Mouse (Mus musculus): Measurements from ENCODE around the gene Golt1a. TPM values are rescaled to one million over a fixed set of nuclear protein-coding genes. Genes with fewer than 3 reads are reported as not detected.

Gene Golt1a
- polyA plus RNA-seq, 1 experiment from 2014 or later = not detected

DNA sequence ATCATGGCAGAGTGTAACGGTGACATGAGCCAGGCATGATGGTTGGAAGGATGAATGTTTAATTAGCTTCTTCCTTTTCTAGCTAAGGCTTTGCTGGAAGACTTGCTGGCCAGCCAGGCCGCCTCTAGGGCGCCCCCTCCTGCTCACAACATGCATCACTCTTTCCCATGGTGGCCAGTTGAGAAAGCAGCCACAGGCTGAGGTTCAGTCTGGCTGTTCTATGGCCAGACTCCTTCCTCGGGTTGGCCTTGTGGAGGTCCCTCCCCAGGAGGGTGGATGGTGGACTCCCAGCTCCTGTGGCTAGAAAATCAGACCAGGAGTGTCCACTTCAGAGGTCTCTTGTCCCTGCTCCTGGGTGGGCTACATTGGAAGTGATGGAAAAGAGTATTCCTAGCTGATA, 2.8 kb upstream of the Golt1a start:
- no peaks in the 10 kb centered on the region for H3K9me3 ChIP-seq (replicated peaks)
- no peak overlapping the region for H3K4me3 ChIP-seq
- ATAC-seq (ENCODE audit: insufficient number of reproducible peaks, low FRiP score) = no peak
- no peaks in the 10 kb centered on the region for H3K36me3 ChIP-seq
- H3K4me2 ChIP-seq = no peak overlapping the region
- no peaks in the 10 kb centered on the region for H3K27me3 ChIP-seq (replicated peaks)
- H3K4me1 ChIP-seq (replicated peaks) = peaks cover 24% of the 10 kb centered on the region
- WGBS = 17% methylated on average over 4 of the region's 4 CpGs
- no peak overlapping the region for H3K9ac ChIP-seq
- H3K27ac ChIP-seq (ENCODE audit: poor library complexity, severe bottlenecking) = no peak overlapping the region

DNA sequence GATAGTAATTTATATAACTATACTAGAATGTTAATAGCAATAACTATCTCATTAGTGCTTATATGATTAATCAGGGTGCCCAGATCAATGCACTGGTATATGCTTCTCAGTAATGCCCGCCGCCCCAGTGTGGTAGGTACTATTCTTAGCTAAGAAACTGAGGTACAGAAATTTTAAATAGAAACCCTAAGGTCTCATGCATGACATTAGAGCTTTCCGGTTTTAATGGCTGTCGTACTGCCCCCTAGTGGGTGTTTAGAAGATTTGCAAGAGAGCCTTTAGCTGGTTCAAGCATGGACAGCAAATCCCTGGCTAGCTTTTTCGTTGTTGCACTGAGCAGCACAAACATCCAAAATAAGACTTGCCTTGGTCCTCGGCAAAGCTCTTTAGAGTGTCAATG, 2.3 kb upstream of the Golt1a start:
- Histone ChIP-seq H3K9ac (no peak overlapping the region), H3K27me3 (replicated peaks) (no peaks in the 10 kb centered on the region), H3K9me3 (replicated peaks) (no peaks in the 10 kb centered on the region), H3K27ac (ENCODE audit: poor library complexity, severe bottlenecking) (no peak overlapping the region), H3K36me3 (no peaks in the 10 kb centered on the region), H3K4me1 (replicated peaks) (peaks cover 24% of the 10 kb centered on the region), H3K4me2 (no peak overlapping the region), H3K4me3 (no peak overlapping the region)
- ATAC-seq (ENCODE audit: insufficient number of reproducible peaks, low FRiP score) = no peak
- 12% methylated on average over 6 of the region's 6 CpGs for WGBS

DNA sequence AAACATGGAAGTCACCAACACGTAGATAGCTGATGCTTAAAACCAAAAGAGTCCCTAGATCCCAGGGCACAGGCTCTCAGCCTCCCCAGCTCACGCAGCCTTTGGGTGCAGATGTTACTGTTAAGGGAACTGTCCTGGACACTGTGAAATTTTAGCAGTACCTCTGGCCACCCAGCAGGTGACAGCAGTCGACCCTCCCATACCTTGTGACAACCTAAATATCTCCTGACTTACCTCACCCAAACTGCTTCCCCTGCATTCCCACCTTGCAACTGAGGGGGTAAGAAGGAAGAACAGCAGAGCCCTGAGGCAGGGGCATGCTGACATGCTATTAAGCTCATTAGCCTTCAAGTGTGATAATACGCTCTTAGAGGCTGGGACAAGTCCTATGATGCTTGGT, 1.6 kb downstream of the Golt1a start:
- Histone ChIP-seq H3K9me3 (replicated peaks) (no peaks in the 10 kb centered on the region), H3K27me3 (replicated peaks) (no peaks in the 10 kb centered on the region), H3K27ac (ENCODE audit: poor library complexity, severe bottlenecking) (no peak overlapping the region), H3K4me2 (no peak overlapping the region), H3K4me3 (no peak overlapping the region), H3K4me1 (replicated peaks) (peaks cover 18% of the 10 kb centered on the region), H3K36me3 (no peaks in the 10 kb centered on the region), H3K9ac (no peak overlapping the region)
- ATAC-seq (ENCODE audit: insufficient number of reproducible peaks, low FRiP score) = no peak
- WGBS = 57% methylated on average over 4 of the region's 4 CpGs

DNA sequence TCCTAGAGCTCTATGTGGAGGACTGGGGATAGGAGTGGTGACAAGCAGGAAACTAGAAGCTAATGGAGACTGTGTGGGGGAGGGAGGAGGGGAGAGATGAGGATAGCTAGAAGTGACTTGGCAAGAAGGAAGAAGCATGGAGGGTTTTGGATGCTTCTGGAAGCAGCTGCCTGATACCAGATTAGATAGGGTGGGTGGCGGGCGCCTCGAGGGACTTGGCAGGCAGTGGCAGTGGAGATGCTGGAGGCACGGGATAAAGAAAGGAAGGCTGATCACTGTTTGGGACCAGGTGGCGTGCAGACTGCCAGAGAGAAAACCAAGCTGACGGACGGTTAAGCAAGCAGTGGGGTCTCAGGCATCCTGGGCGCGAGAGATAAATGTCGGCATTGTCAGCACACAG, 2.3 kb downstream of the Golt1a start:
- Histone ChIP-seq H3K9ac (peak overlapping the region; percentile 11; the same call in 1 of the 2 replicates), H3K27me3 (replicated peaks) (no peaks in the 10 kb centered on the region), H3K4me3 (no peak overlapping the region), H3K4me1 (replicated peaks) (peaks cover 16% of the 10 kb centered on the region), H3K27ac (ENCODE audit: poor library complexity, severe bottlenecking) (no peak overlapping the region), H3K9me3 (replicated peaks) (no peaks in the 10 kb centered on the region), H3K36me3 (no peaks in the 10 kb centered on the region), H3K4me2 (peak overlapping the region; percentile 39)
- 7% methylated on average over 10 of the region's 10 CpGs for WGBS
- ATAC-seq (ENCODE audit: insufficient number of reproducible peaks, low FRiP score) = no peak

DNA sequence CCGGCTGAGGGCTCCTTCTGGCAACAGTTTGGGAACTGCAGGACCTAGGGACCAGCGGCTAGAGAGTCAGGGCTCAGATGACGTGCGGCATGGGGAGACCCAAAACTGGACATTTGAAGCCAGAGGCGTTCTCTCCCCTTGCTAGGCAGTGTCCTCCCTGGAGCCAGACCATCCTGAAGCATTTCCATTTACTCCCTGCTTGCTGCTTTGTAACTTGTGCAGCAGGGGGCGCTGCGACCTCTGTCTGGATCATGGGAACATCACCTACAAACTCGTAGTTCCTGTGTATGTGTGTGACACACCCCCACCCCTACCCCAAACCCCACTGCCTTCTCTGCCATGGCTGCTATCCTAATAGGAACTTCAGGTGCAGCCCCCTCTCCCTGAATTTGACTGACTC, 4.8 kb downstream of the Golt1a start:
- Histone ChIP-seq H3K4me1 (replicated peaks) (peaks cover 15% of the 10 kb centered on the region), H3K4me2 (no peak overlapping the region), H3K4me3 (no peak overlapping the region), H3K9ac (no peak overlapping the region), H3K9me3 (replicated peaks) (no peaks in the 10 kb centered on the region; the same call in 1 of the 2 replicates), H3K27ac (ENCODE audit: poor library complexity, severe bottlenecking) (no peak overlapping the region), H3K27me3 (replicated peaks) (no peaks in the 10 kb centered on the region), H3K36me3 (no peaks in the 10 kb centered on the region)
- ATAC-seq (ENCODE audit: insufficient number of reproducible peaks, low FRiP score) = no peak
- 22% methylated on average over 8 of the region's 8 CpGs for WGBS

DNA sequence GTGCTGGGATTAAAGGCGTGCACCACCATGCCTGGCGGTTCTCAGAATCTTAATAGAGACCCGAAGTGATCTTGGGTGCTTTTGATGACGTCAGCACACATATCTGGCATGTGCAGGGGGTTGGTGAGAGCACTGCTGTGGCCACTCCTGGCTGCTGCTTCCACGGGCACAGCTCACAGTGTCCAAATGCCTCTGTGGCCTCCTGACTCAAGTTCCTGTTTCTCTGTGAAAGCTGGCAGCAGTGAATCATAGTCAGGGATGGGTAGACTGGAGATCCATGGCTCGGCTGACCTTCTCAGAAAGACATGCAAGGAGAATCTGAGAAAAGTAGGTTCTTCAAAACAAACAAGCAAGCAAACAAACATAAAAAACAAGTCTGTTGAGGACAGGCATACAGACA, 6.2 kb downstream of the Golt1a start:
- Histone ChIP-seq H3K4me1 (replicated peaks) (peaks cover 15% of the 10 kb centered on the region), H3K27ac (ENCODE audit: poor library complexity, severe bottlenecking) (no peak overlapping the region), H3K9me3 (replicated peaks) (no peaks in the 10 kb centered on the region; the same call in 1 of the 2 replicates), H3K9ac (no peak overlapping the region), H3K36me3 (no peaks in the 10 kb centered on the region), H3K4me3 (no peak overlapping the region), H3K27me3 (replicated peaks) (no peaks in the 10 kb centered on the region), H3K4me2 (no peak overlapping the region)
- no peak for ATAC-seq (ENCODE audit: insufficient number of reproducible peaks, low FRiP score)
- WGBS = 71% methylated on average over 6 of the region's 6 CpGs

DNA sequence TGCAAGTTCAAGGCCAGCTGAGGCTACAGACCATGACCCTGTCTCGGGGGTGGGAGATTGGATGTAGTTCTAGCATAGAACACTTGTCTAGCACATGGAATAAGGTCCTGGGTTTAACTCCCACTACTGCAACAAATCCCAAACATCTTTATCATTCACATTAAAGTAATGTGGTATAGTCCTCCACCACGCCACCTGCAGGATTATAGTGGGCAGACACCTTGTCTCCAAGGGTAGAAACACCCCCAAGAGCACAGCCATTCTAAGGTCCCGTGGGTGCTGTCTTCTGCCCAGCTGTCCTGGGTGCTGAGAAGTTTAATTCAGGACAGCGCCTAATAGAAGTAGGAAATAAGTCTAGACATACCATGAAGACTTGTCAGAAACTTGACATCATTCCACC, 7.0 kb downstream of the Golt1a start:
- Histone ChIP-seq H3K27me3 (replicated peaks) (no peaks in the 10 kb centered on the region), H3K36me3 (no peaks in the 10 kb centered on the region), H3K4me3 (no peak overlapping the region), H3K4me1 (replicated peaks) (peaks cover 13% of the 10 kb centered on the region), H3K9me3 (replicated peaks) (no peaks in the 10 kb centered on the region; the same call in 1 of the 2 replicates), H3K27ac (ENCODE audit: poor library complexity, severe bottlenecking) (no peak overlapping the region), H3K4me2 (no peak overlapping the region), H3K9ac (no peak overlapping the region)
- 76% methylated on average over 4 of the region's 4 CpGs for WGBS
- no peak for ATAC-seq (ENCODE audit: insufficient number of reproducible peaks, low FRiP score)

DNA sequence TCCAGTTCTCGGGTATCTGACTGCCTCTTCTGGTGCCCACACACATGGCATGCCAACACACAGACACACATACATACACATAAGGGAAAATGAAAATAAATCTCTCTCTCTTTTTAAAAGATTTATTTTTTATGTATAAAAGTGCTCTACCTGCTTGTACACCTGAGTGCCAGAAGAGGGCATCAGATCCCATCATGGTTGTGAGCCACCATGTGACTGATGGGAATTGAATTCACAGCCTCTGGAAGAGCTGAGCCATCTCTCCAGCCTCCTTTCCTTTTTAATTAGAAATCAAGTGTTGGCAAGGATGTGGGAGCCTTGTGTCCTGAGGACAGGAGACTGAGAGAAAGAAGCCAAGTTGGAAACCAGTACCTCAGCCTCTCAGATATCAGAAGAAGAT, 7.5 kb downstream of the Golt1a start:
- Histone ChIP-seq H3K4me2 (no peak overlapping the region), H3K27ac (ENCODE audit: poor library complexity, severe bottlenecking) (no peak overlapping the region), H3K9me3 (replicated peaks) (no peaks in the 10 kb centered on the region; the same call in 1 of the 2 replicates), H3K36me3 (no peaks in the 10 kb centered on the region), H3K27me3 (replicated peaks) (no peaks in the 10 kb centered on the region), H3K9ac (no peak overlapping the region), H3K4me3 (no peak overlapping the region), H3K4me1 (replicated peaks) (peaks cover 8% of the 10 kb centered on the region)
- no peak for ATAC-seq (ENCODE audit: insufficient number of reproducible peaks, low FRiP score)
- 76% methylated on average over 1 of the region's 1 CpGs for WGBS

DNA sequence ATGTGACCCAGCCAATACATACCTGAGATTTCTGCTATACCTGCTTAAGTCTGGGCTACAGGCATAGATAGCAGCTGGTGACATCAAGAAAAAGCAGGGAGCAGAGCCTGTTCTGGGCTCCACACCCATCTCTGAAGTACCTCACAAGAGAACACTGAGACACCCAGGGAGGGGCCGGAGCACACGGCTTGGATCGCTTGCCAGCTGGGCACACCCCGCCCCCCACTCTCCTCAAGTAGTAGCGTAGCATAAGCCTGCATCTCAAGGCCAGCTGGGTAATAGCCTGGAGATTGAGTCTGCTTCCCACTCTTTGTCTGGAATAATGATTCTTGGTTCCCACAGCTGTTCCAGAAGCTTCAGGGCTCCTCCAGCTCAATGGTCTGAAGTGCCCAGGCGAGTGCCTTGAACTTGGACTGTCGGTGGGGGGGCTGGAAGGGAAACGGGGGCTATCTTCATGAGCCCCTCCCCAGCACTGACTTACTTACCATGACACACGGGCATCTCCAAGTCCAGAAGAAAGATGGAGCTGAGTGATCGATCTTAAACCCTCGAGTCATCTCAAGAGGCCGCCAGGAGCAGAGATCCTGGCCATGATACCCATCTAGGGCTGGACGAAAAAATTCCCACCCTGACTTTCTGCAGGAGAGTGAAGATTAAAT, 11.8 kb downstream of the Golt1a start, which contains the start of gene Kiss1:
Gene Kiss1, plus strand, starts transcription at position 609 of the 659 bp plus-strand sequence.
- ATAC-seq (ENCODE audit: insufficient number of reproducible peaks, low FRiP score) = no peak
- Histone ChIP-seq H3K9me3 (replicated peaks) (no peaks in the 10 kb centered on the region; the same call in 1 of the 2 replicates), H3K9ac (no peak within 1 kb of the TSS), H3K27ac (ENCODE audit: poor library complexity, severe bottlenecking) (no peak within 1 kb of the TSS), H3K36me3 (no peaks in the 10 kb centered on the region), H3K4me1 (replicated peaks) (no peaks in the 10 kb centered on the region), H3K27me3 (replicated peaks) (peaks cover 4% of the 10 kb centered on the region; the same call in 1 of the 2 replicates), H3K4me3 (no peak within 1 kb of the TSS), H3K4me2 (no peak within 1 kb of the TSS)
- WGBS = 79% methylated on average over 13 of the region's 13 CpGs

DNA sequence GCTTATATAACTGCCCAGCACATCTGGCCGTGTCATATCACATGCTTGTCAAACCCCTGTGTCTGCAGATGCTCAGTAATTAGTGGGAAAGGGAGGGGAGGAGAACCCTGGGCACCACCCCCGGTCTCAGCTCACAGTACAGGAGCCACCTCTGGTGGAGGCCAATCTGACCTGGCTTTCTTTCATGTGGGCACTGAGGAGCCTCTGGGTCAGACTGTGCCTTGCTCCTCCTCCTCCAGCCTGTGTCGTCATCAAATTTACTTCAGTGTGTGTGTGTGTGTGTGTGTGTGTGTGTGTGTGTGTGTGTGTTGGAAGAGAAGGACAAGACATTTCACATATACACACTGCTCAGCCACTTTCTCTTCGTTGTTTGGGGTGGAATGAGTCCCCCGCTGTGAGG, 13.7 kb downstream of the Golt1a start:
- Histone ChIP-seq H3K4me1 (replicated peaks) (no peaks in the 10 kb centered on the region), H3K27me3 (replicated peaks) (peaks cover 19% of the 10 kb centered on the region), H3K9ac (no peak overlapping the region), H3K27ac (ENCODE audit: poor library complexity, severe bottlenecking) (no peak overlapping the region), H3K36me3 (no peaks in the 10 kb centered on the region), H3K4me3 (no peak overlapping the region), H3K9me3 (replicated peaks) (no peaks in the 10 kb centered on the region; the same call in 1 of the 2 replicates), H3K4me2 (no peak overlapping the region)
- no peak for ATAC-seq (ENCODE audit: insufficient number of reproducible peaks, low FRiP score)
- WGBS = 38% methylated on average over 5 of the region's 5 CpGs

DNA sequence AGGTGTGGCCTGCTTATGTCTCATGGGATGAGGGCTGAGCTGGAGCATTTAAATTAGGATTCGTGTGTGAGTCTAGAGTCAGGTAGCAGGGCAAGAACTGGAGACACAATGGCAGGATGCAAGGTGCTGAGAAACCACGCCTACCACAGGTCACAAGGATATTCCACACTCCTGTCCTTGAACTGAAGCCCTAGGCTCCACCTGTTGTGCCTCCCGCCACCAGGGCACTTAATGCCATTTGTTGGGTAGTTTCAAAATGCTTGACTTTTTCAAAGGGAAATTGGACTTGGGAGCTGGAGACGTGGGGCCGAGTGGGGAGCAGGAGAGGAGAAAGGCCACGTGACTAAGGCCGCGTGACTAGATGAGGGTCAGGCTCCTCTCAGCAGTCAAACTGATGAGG, 16.4 kb downstream of the Golt1a start:
- 73% methylated on average over 8 of the region's 8 CpGs for WGBS
- no peak overlapping the region for H3K27ac ChIP-seq (ENCODE audit: poor library complexity, severe bottlenecking)
- ATAC-seq (ENCODE audit: insufficient number of reproducible peaks, low FRiP score) = no peak
- H3K4me2 ChIP-seq = no peak overlapping the region
- no peaks in the 10 kb centered on the region for H3K36me3 ChIP-seq
- H3K4me1 ChIP-seq (replicated peaks) = peaks cover 9% of the 10 kb centered on the region; the same call in 1 of the 2 replicates
- H3K9ac ChIP-seq = no peak overlapping the region
- no peaks in the 10 kb centered on the region for H3K9me3 ChIP-seq (replicated peaks)
- peaks cover 42% of the 10 kb centered on the region for H3K27me3 ChIP-seq (replicated peaks)
- no peak overlapping the region for H3K4me3 ChIP-seq

DNA sequence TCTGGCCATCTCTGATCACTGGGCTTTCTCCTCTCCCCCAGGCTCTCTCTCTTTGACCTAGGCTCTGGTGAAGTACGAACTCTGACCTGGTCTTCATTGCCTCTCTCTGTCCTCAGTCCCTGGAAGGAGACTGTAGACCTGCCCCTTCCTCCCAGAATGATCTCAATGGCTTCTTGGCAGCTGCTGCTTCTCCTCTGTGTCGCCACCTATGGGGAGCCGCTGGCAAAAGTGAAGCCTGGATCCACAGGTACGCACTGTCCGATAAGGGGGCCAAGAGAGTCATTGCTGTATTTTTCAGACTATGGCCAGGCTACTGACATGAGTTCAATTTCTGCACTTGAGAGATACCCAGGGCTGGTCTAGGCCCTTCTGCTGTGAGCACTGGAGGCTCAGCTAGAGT, 17.5 kb downstream of the Golt1a start:
- Histone ChIP-seq H3K4me1 (replicated peaks) (peaks cover 9% of the 10 kb centered on the region; the same call in 1 of the 2 replicates), H3K27me3 (replicated peaks) (peaks cover 54% of the 10 kb centered on the region), H3K27ac (ENCODE audit: poor library complexity, severe bottlenecking) (no peak overlapping the region), H3K36me3 (no peaks in the 10 kb centered on the region), H3K4me2 (no peak overlapping the region), H3K9me3 (replicated peaks) (no peaks in the 10 kb centered on the region), H3K4me3 (no peak overlapping the region), H3K9ac (no peak overlapping the region)
- 54% methylated on average over 5 of the region's 5 CpGs for WGBS
- no peak for ATAC-seq (ENCODE audit: insufficient number of reproducible peaks, low FRiP score)

Measured in heart, embryonic 12.5 days (tissue).